Mouse (Mus musculus) ES-E14 (cell line): Measurements from ENCODE around the gene Il10ra.

Source experiments
- CHD2 ChIP-seq: IDR thresholded peaks from 2 replicates; pipeline ENCODE4 v1.6.1; 2014; ENCODE audit warnings: mild to moderate bottlenecking, low read depth, low read length, inconsistent platforms
- MAFK ChIP-seq: IDR thresholded peaks from 2 replicates; pipeline ENCODE4 v1.6.1; 2014; ENCODE audit warnings: mild to moderate bottlenecking, low read depth, low read length, inconsistent platforms; ENCODE audit not compliant: insufficient read depth

DNA sequence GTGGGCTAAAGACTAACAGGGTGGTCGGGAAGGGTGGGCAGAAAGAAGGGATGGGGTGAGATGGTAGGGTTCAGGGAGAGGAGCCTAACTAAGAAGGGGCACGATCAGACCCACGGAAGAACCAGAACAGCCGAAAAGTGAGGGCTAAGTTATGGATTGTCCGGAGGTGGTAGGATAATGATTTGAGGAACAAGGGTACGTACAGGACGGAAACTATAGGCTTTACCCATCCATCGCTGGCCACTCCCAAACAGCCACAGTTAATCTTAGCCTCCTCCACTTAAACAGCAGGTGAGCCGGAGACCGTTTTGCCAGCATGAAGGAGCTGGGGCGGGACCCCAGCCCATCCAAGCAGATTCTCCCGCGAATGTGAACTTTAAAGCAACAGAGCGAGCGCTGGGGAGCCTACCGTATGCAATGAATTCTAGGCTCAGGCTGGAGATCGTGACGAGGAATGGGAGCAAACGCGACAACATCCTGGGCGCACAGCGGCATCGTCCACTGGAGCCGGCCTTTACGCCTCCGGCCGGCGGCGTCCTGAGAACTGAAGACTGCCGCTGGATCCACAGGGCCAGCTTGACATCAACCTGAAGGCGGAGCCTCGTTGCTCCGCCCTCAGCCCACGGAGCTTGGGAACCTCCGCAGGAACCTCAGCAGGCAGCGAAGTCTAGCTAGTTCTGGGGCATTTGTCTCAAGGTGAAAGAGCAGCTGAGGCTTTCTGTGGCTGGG is at the start of gene Il10ra:
- TF ChIP-seq MAFK = no peak
- TF ChIP-seq CHD2 = no peak
